Mouse (Mus musculus): Measurements from ENCODE around the gene Sms.

Sms gene

GRCm38 (mm10) chrX:157449000-157449399 lies 43.1 kb downstream of the Sms start:
- DNase-seq (ENCODE audit: low spot score), result no peak

- no peak for DNase-seq (ENCODE audit: low spot score)
Measured at GRCm38 (mm10) chrX:157447431-157447830, 44.7 kb downstream of the Sms start.

GRCm38 (mm10) chrX:157434768-157435167 lies 57.3 kb downstream of the Sms start:
- DNase-seq (ENCODE audit: low spot score), result no peak

- no peak for DNase-seq (ENCODE audit: low spot score)
Measured at GRCm38 (mm10) chrX:157419451-157419850, 72.6 kb downstream of the Sms start.

GRCm38 (mm10) chrX:157415212-157415611 lies 76.9 kb downstream of the Sms start, which contains the start of gene Phex:
Gene Phex (minus strand): TSS chrX:157415312.
- no peak for DNase-seq (ENCODE audit: low spot score)

GRCm38 (mm10) chrX:157404919-157405318 lies 87.2 kb downstream of the Sms start:
- DNase-seq (ENCODE audit: low spot score), result no peak

All from testis, postnatal 10 days (tissue).